ENCODE assay signal across 28 mouse cellular contexts in genomic region chr4:76008580-76008979, GRCm38 (mm10).
"Had no signal": no experiment of that assay in that cellular context is flagged by ENCODE, and none has a peak within 500 bp of the region (broad histone marks: within the 10 kb centered on the region; RNA-seq: fewer than 3 reads in every experiment).

No protein-coding gene starts in this region.

- H3K27me3 ChIP-seq: embryonic facial prominence, embryonic 12.5 days; embryonic facial prominence, embryonic 13.5 days; embryonic facial prominence, embryonic 15.5 days; forebrain, embryonic 12.5 days; forebrain, embryonic 13.5 days; forebrain, embryonic 15.5 days had no signal

- H3K9me3 ChIP-seq: embryonic facial prominence, embryonic 10.5 days; embryonic facial prominence, embryonic 12.5 days; embryonic facial prominence, embryonic 13.5 days; embryonic facial prominence, embryonic 15.5 days; forebrain, embryonic 10.5 days; forebrain, embryonic 12.5 days; forebrain, embryonic 13.5 days; forebrain, embryonic 15.5 days had no signal

- ATAC-seq: forebrain, embryonic 13.5 days; forebrain, embryonic 14.5 days; forebrain, embryonic 15.5 days; forebrain, embryonic 16.5 days; forebrain, postnatal 0 days had no signal

- DNase-seq: cerebellum, adult 18-20 months; cerebellum, adult 2 months; cerebellum, adult 8-10 months; cerebellum, adult 9-10 months; cerebellum, adult 9-11 months; cerebellum, postnatal 10 days; cerebellum, postnatal 14 days; cerebellum, postnatal 25 days; cerebellum, postnatal 36 days; embryo, embryonic 11 days; forebrain, postnatal 0 days; gastrocnemius, adult 2 months; gastrocnemius, postnatal 10 days; gastrocnemius, postnatal 14 days; gastrocnemius, postnatal 25 days; gastrocnemius, postnatal 36 days; heart, adult 11 months had no signal

- H3K9ac ChIP-seq: embryonic facial prominence, embryonic 12.5 days; embryonic facial prominence, embryonic 13.5 days; embryonic facial prominence, embryonic 15.5 days; forebrain, embryonic 12.5 days; forebrain, embryonic 13.5 days; forebrain, embryonic 15.5 days; forebrain, postnatal 0 days had no signal

- H3K4me3 ChIP-seq: embryonic facial prominence, embryonic 10.5 days; embryonic facial prominence, embryonic 12.5 days; embryonic facial prominence, embryonic 13.5 days; embryonic facial prominence, embryonic 15.5 days; erythroblast, embryonic 14.5 days; forebrain, embryonic 10.5 days; forebrain, embryonic 12.5 days; forebrain, embryonic 13.5 days; forebrain, embryonic 15.5 days; gastrocnemius, adult 2 months had no signal

- H3K27ac ChIP-seq: embryonic facial prominence, embryonic 10.5 days; embryonic facial prominence, embryonic 12.5 days; embryonic facial prominence, embryonic 13.5 days; embryonic facial prominence, embryonic 15.5 days; forebrain, embryonic 10.5 days; forebrain, embryonic 12.5 days; forebrain, embryonic 13.5 days; forebrain, embryonic 15.5 days; gastrocnemius, adult 2 months had no signal

- H3K4me2 ChIP-seq: embryonic facial prominence, embryonic 12.5 days; embryonic facial prominence, embryonic 13.5 days; embryonic facial prominence, embryonic 15.5 days; forebrain, embryonic 12.5 days; forebrain, embryonic 13.5 days; forebrain, embryonic 15.5 days had no signal

- H3K36me3 ChIP-seq: embryonic facial prominence, embryonic 10.5 days; embryonic facial prominence, embryonic 12.5 days; embryonic facial prominence, embryonic 15.5 days; forebrain, embryonic 10.5 days; forebrain, embryonic 12.5 days; forebrain, embryonic 15.5 days had no signal
